Mouse (Mus musculus) c-Kit-positive CD71-negative TER-119-negative erythroid progenitor cells, embryonic 14.5 days (primary cell): ENCODE results near the gene BC025920.
A peak's percentile ranks its signal among the peaks of the same experiment; 100 is the strongest.
"Not testable (repeated sequence)": the region's sequence is repeated elsewhere in the genome, so short reads cannot be mapped to it uniquely, and the experiment has no call there.

Source experiments
- DNase-seq: peaks from one replicate; pipeline ENCODE4 v3.0.0-alpha.2; 2013; ENCODE audit warnings: low read depth

The BC025920 gene

GRCm38 (mm10) chr10:81604019-81604967, 1.8 kb upstream of the BC025920 start:
- no peak for DNase-seq

GRCm38 (mm10) chr10:81604968-81605665, 953 bp upstream of the BC025920 start:
- DNase-seq = peak; percentile 92

- no peak for DNase-seq
Measured at GRCm38 (mm10) chr10:81605666-81605973, 450 bp upstream of the BC025920 start.

- no peak for DNase-seq
Measured at GRCm38 (mm10) chr10:81608308-81608707, 2.2 kb downstream of the BC025920 start.

- DNase-seq = no peak
Measured at GRCm38 (mm10) chr10:81612779-81613178, 6.7 kb downstream of the BC025920 start.

- no peak for DNase-seq
Measured at GRCm38 (mm10) chr10:81615486-81615885, 9.4 kb downstream of the BC025920 start.

GRCm38 (mm10) chr10:81619976-81620375, 13.9 kb downstream of the BC025920 start:
- DNase-seq = no peak

GRCm38 (mm10) chr10:81620786-81621185, 14.7 kb downstream of the BC025920 start:
- DNase-seq = no peak

- DNase-seq = no peak
Measured at GRCm38 (mm10) chr10:81623441-81623840, 17.4 kb downstream of the BC025920 start.

GRCm38 (mm10) chr10:81626101-81626993, 20.3 kb downstream of the BC025920 start:
- DNase-seq = no peak

- DNase-seq = peak; percentile 89
Measured at GRCm38 (mm10) chr10:81626994-81627835, 21.1 kb downstream of the BC025920 start, which contains the start of gene Sirt6. Sirt6 (minus strand) TSS chr10:81627797.

- no peak for DNase-seq
Measured at GRCm38 (mm10) chr10:81627836-81628220, 21.8 kb downstream of the BC025920 start.

GRCm38 (mm10) chr10:81628390-81628789, 22.3 kb downstream of the BC025920 start, which contains the start of gene Ankrd24:
Ankrd24 (plus strand) TSS chr10:81628540.
- DNase-seq = no peak

- peak; percentile 90 for DNase-seq
Measured at GRCm38 (mm10) chr10:81633253-81634099, 27.4 kb downstream of the BC025920 start.

- DNase-seq = no peak
Measured at GRCm38 (mm10) chr10:81636338-81636737, 30.3 kb downstream of the BC025920 start.

GRCm38 (mm10) chr10:81638101-81638500, 32.0 kb downstream of the BC025920 start:
- no peak for DNase-seq

- not testable (repeated sequence) for DNase-seq
Measured at GRCm38 (mm10) chr10:81640825-81641224, 34.8 kb downstream of the BC025920 start.

GRCm38 (mm10) chr10:81641566-81641965, 35.5 kb downstream of the BC025920 start:
- no peak for DNase-seq

GRCm38 (mm10) chr10:81641978-81642647, 36.0 kb downstream of the BC025920 start:
- no peak for DNase-seq
